Comparison of ENCODE assay signal across 23 mouse cellular contexts in the genomic region with DNA sequence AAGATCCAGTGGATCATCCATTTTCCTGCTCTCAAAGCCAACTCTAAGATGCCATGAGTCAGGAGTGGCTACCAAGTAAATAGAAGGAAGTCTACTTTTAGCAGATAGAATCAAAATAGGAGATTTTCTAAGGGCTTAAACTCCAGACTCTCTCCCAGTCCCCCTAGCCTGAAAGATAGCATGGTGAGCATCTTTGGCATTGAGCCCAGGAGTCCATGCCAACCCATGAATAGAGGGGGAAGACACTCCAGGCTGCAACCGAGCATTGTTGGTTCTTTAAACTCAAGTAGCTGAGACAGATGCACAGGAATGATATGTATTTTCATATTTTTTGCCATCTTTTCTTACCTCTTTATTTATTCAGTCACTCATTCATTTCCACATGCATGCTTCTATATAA. TPM values are rescaled to one million over a fixed set of nuclear protein-coding genes. Genes with fewer than 3 reads are reported as not detected.
DNase-seq lines count a peak whose midpoint lies in the region; ATAC-seq lines count a peak whose summit lies in the region.
"Had no signal": no experiment of that assay in that cellular context is flagged by ENCODE, and none has a peak within 500 bp of the region (broad histone marks: within the 10 kb centered on the region; RNA-seq: fewer than 3 reads in every experiment).

No protein-coding gene starts in this region.

- H3K27ac ChIP-seq in kidney, embryonic 14.5 days (ENCODE audit: low read depth, low read length): no peak overlapping the region
- H3K27ac ChIP-seq in lung, embryonic 16.5 days (ENCODE audit: low read length): no peak overlapping the region
- no peak overlapping the region for H3K27ac ChIP-seq in stomach, embryonic 15.5 days
- H3K27ac ChIP-seq: embryonic facial prominence, embryonic 13.5 days; hindbrain, embryonic 15.5 days; liver, embryonic 12.5 days; neural tube, embryonic 12.5 days had no signal

- no peak for DNase-seq in kidney, adult 9 months
- DNase-seq in lung, postnatal 10 days: no peak
- DNase-seq in heart, postnatal 25 days (ENCODE audit: low spot score): no peak
- DNase-seq: cerebellum, adult 11-12 months; gastrocnemius, postnatal 25 days; lung, postnatal 4 days; spleen, adult 18-20 months; thymus, postnatal 14 days had no signal

- no peak overlapping the region for H3K4me3 ChIP-seq in kidney, embryonic 14.5 days (ENCODE audit: low read length)
- H3K4me3 ChIP-seq in lung, embryonic 16.5 days (ENCODE audit: low read length): peak overlapping the region; percentile 47; the same call in 1 of the 2 replicates
- peak overlapping the region; percentile 34; the same call in 1 of the 2 replicates for H3K4me3 ChIP-seq in stomach, embryonic 15.5 days (replicated peaks)
- H3K4me3 ChIP-seq: embryonic facial prominence, embryonic 13.5 days; hindbrain, embryonic 15.5 days; liver, embryonic 12.5 days; neural tube, embryonic 12.5 days had no signal

- no peaks in the 10 kb centered on the region for H3K36me3 ChIP-seq in kidney, embryonic 14.5 days (ENCODE audit: control insufficient read depth, insufficient read depth, low read length)
- no peaks in the 10 kb centered on the region for H3K36me3 ChIP-seq in lung, embryonic 16.5 days (ENCODE audit: control insufficient read depth, insufficient read depth, low read length)
- H3K36me3 ChIP-seq in stomach, embryonic 15.5 days: no peaks in the 10 kb centered on the region
- H3K36me3 ChIP-seq: embryonic facial prominence, embryonic 13.5 days; hindbrain, embryonic 15.5 days; liver, embryonic 12.5 days; neural tube, embryonic 12.5 days had no signal

- no peaks in the 10 kb centered on the region for H3K9me3 ChIP-seq in kidney, embryonic 14.5 days (ENCODE audit: control insufficient read depth, low read length)
- H3K9me3 ChIP-seq in lung, embryonic 16.5 days (ENCODE audit: control insufficient read depth, low read length): no peaks in the 10 kb centered on the region
- H3K9me3 ChIP-seq in stomach, embryonic 15.5 days: no peaks in the 10 kb centered on the region
- H3K9me3 ChIP-seq: embryonic facial prominence, embryonic 13.5 days; hindbrain, embryonic 15.5 days; liver, embryonic 12.5 days; neural tube, embryonic 12.5 days had no signal

- H3K27me3 ChIP-seq in kidney, embryonic 14.5 days (ENCODE audit: control insufficient read depth, insufficient read depth, low read length): no peaks in the 10 kb centered on the region
- no peaks in the 10 kb centered on the region for H3K27me3 ChIP-seq in lung, embryonic 16.5 days (ENCODE audit: control insufficient read depth, insufficient read depth, low read depth, low read length)
- H3K27me3 ChIP-seq in stomach, embryonic 15.5 days (replicated peaks): no peaks in the 10 kb centered on the region
- H3K27me3 ChIP-seq: embryonic facial prominence, embryonic 13.5 days; hindbrain, embryonic 15.5 days; liver, embryonic 12.5 days; neural tube, embryonic 12.5 days had no signal

- H3K4me1 ChIP-seq in kidney, embryonic 14.5 days (ENCODE audit: control insufficient read depth, insufficient read depth, low read length): no peaks in the 10 kb centered on the region
- H3K4me1 ChIP-seq in lung, embryonic 16.5 days (replicated peaks; ENCODE audit: control insufficient read depth, insufficient read depth, low read length): no peaks in the 10 kb centered on the region
- no peaks in the 10 kb centered on the region for H3K4me1 ChIP-seq in stomach, embryonic 15.5 days
- H3K4me1 ChIP-seq: liver, embryonic 12.5 days; neural tube, embryonic 12.5 days had no signal

- intact Hi-C loops in heart, postnatal 25 days (cut with DNase I): no loop called here

- 67% methylated on average over 1 of the region's 1 CpGs for WGBS in kidney, embryonic 14.5 days
- WGBS in lung, embryonic 16.5 days: 16% methylated on average over 1 of the region's 1 CpGs
- WGBS in stomach, embryonic 15.5 days: 42% methylated on average over 1 of the region's 1 CpGs

- ATAC-seq in kidney, embryonic 14.5 days (ENCODE audit: low FRiP score, low TSS enrichment): no peak
- ATAC-seq in lung, embryonic 16.5 days (ENCODE audit: low read depth): no peak
- 0 out of 2 replicates have a peak, but pooled peaks have one; percentile 3 for ATAC-seq in common myeloid progenitor, adult 5-6 weeks (replicated peaks; ENCODE audit: low read depth, poor library complexity, severe bottlenecking)
- ATAC-seq in stomach, embryonic 15.5 days (ENCODE audit: insufficient read depth, low FRiP score, low read depth): no peak
- ATAC-seq: intestine, postnatal 0 days; liver, embryonic 12.5 days had no signal

- H3K4me2 ChIP-seq in kidney, embryonic 14.5 days (replicated peaks; ENCODE audit: low read depth, low read length): peak overlapping the region; percentile 32; the same call in 1 of the 2 replicates
- H3K4me2 ChIP-seq in lung, embryonic 16.5 days (ENCODE audit: low read depth, low read length): peak overlapping the region; percentile 51; the same call in 1 of the 2 replicates
- peak overlapping the region; percentile 35; the same call in 1 of the 2 replicates for H3K4me2 ChIP-seq in stomach, embryonic 15.5 days
- H3K4me2 ChIP-seq: hindbrain, embryonic 15.5 days; liver, embryonic 12.5 days; neural tube, embryonic 12.5 days had no signal

- H3K9ac ChIP-seq in kidney, embryonic 14.5 days (ENCODE audit: low read depth, low read length): no peak overlapping the region
- H3K9ac ChIP-seq in lung, embryonic 16.5 days (ENCODE audit: low read length): no peak overlapping the region
- H3K9ac ChIP-seq in stomach, embryonic 15.5 days: no peak overlapping the region
- H3K9ac ChIP-seq: embryonic facial prominence, embryonic 13.5 days; hindbrain, embryonic 15.5 days; liver, embryonic 12.5 days; neural tube, embryonic 12.5 days had no signal

RNA-seq across cellular contexts. Expression of a gene that starts 1.0 kb away (rescaled TPM):
- polyA plus RNA-seq in kidney, embryonic 14.5 days (2014; fragmentation: Nextera tagmentation; extraction: Ambion mirVana): 2.7 and 3.2 TPM in 2 replicates
- 2.3 and 2.6 TPM in 2 replicates for polyA plus RNA-seq in lung, embryonic 16.5 days (2015; fragmentation: Nextera tagmentation; extraction: Ambion mirVana)
- not detected in 2 replicates for total RNA-seq in common myeloid progenitor, adult 5-6 weeks (2017)
- polyA plus RNA-seq in stomach, embryonic 15.5 days (2015; fragmentation: Nextera tagmentation; extraction: Ambion mirVana): 5.0 and 5.3 TPM in 2 replicates
- total RNA-seq in heart, postnatal 25 days (2021): not detected
- total RNA-seq: gastrocnemius, postnatal 25 days; heart, adult 8-10 months had no signal
- polyA plus RNA-seq: heart, postnatal 0 days had no signal

RNA-seq across cellular contexts. Expression of a gene that starts 29.9 kb away (rescaled TPM):
- polyA plus RNA-seq in kidney, embryonic 14.5 days (2014; fragmentation: Nextera tagmentation; extraction: Ambion mirVana): 9.2 and 11.8 TPM in 2 replicates
- polyA plus RNA-seq in lung, embryonic 16.5 days (2015; fragmentation: Nextera tagmentation; extraction: Ambion mirVana): 12.0 and 15.6 TPM in 2 replicates
- total RNA-seq in common myeloid progenitor, adult 5-6 weeks (2017): 3.2 and 6.5 TPM in 2 replicates
- 9.2 and 12.0 TPM in 2 replicates for polyA plus RNA-seq in stomach, embryonic 15.5 days (2015; fragmentation: Nextera tagmentation; extraction: Ambion mirVana)
- total RNA-seq in heart, postnatal 25 days (2021): 1 to 10 TPM; 1.6 to 2.0 TPM

RNA-seq across cellular contexts. Expression of a gene that starts 45.4 kb away (rescaled TPM):
- polyA plus RNA-seq in kidney, embryonic 14.5 days (2014; fragmentation: Nextera tagmentation; extraction: Ambion mirVana): 0.16 TPM in 1 of 2 replicates, not detected in the other
- not detected in 2 replicates for polyA plus RNA-seq in lung, embryonic 16.5 days (2015; fragmentation: Nextera tagmentation; extraction: Ambion mirVana)
- not detected in 2 replicates for total RNA-seq in common myeloid progenitor, adult 5-6 weeks (2017)
- 0.04 and 0.05 TPM in 2 replicates for polyA plus RNA-seq in stomach, embryonic 15.5 days (2015; fragmentation: Nextera tagmentation; extraction: Ambion mirVana)
- total RNA-seq in heart, postnatal 25 days (2021): not detected
- total RNA-seq: gastrocnemius, postnatal 25 days; heart, adult 8-10 months; layer of hippocampus, postnatal 25 days had no signal
- polyA plus RNA-seq: embryonic facial prominence, embryonic 13.5 days; frontal cortex, adult 2 months; heart, postnatal 0 days; hindbrain, embryonic 15.5 days; limb, embryonic 11.5 days; neural tube, embryonic 12.5 days had no signal

RNA-seq across cellular contexts. Expression of a gene that starts 49.0 kb away (rescaled TPM):
- 0.37 TPM in 1 of 2 replicates, not detected in the other for polyA plus RNA-seq in kidney, embryonic 14.5 days (2014; fragmentation: Nextera tagmentation; extraction: Ambion mirVana)
- polyA plus RNA-seq in lung, embryonic 16.5 days (2015; fragmentation: Nextera tagmentation; extraction: Ambion mirVana): not detected in 2 replicates
- not detected in 2 replicates for total RNA-seq in common myeloid progenitor, adult 5-6 weeks (2017)
- polyA plus RNA-seq in stomach, embryonic 15.5 days (2015; fragmentation: Nextera tagmentation; extraction: Ambion mirVana): 0.24 and 0.68 TPM in 2 replicates
- not detected for total RNA-seq in heart, postnatal 25 days (2021)
- total RNA-seq: ES-E14; gastrocnemius, postnatal 25 days; heart, adult 8-10 months; layer of hippocampus, postnatal 25 days had no signal
- polyA plus RNA-seq: embryonic facial prominence, embryonic 13.5 days; frontal cortex, adult 2 months; heart, postnatal 0 days; hindbrain, embryonic 15.5 days; limb, embryonic 11.5 days; liver, embryonic 12.5 days; neural tube, embryonic 12.5 days had no signal
